Mouse (Mus musculus): ENCODE data around the gene Itga9.

Itga9 gene

GRCm38 (mm10) chr9:118915290-118915689 is 308.8 kb downstream of the Itga9 start:
- no peak for DNase-seq (ENCODE audit: low read depth, low spot score)

GRCm38 (mm10) chr9:118919672-118920186 is 313.2 kb downstream of the Itga9 start:
- no peak for DNase-seq (ENCODE audit: low read depth, low spot score)

DNA sequence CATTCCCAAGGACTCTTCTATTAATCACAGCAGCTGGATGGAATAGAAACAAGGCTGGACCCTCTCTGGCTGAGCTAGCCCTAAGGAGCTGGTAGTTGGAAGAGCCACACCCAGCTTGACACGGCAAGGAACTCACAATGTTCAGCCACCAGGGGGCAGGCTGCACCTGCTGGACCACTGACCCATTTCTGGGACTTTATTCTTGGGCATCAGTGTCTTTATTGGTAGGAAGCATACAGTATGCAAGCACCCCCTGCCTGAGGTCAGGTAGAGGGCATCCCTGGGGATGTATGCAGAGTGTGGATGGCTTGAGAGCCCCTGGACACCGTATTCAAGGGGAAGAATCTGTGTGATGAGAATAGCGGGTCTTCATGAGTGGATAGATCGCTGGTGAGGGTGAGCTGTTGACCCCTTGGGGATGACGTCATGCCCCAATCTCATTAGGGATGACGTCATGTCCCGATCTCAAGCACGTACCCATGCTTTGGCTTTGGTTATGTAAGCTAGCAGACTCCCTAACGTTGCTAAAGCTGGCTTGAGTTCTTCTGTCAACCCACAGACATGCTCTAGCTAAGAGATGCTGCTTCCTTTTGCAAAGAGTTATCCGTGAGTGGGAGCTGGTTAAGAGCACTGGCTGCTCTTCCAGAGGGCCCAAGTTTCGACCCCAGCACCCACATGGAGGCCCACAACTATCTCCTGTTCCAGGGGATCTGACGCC is 314.5 kb downstream of the Itga9 start:
- no peak for DNase-seq (ENCODE audit: low read depth, low spot score)

DNA sequence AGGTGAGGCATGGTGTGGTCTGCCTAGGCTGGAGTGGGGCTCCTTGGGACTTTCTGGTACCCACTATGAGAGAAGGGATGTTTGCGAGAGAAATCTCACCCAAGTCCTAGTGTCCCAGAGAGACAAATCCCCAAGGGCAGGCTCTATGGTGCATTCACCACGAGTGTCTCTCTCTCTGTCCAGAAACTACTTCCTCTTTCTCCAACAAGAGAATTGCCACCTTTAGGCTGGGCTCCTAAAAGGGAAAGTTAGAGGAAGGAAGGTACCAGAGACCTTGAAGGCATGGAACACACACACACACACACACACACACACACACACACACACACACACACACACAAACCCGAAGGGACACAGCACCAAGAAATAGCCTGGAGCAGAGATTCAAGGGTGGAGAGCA is 315.4 kb downstream of the Itga9 start:
- no peak for DNase-seq (ENCODE audit: low read depth, low spot score)

DNA sequence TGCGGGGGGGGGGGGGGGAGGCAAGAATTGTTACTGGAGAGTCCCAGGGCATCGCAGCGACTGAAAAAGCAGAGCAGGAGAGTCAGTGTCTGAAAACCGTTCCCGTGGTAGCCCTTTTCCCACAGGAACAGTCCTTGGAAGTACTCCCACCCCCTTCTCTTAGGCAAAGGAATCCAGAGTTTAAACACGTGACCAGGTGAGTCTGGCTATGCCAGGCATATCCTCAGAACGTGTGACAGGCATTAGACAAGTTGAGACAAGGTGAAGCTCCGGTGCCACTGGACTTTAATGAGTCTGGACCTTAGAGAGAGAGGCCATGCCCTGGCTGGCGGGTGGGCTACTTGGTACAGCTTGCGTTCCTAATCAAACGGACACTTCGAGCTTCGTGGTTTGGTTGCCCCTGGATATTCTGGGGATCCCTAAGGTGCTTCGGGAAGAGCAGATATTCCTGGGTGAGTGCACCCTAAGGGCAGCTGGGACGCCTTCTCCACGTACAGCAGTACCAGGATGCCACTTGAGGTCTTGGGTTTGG is 318.1 kb downstream of the Itga9 start:
- DNase-seq (ENCODE audit: low read depth, low spot score), result no peak

DNA sequence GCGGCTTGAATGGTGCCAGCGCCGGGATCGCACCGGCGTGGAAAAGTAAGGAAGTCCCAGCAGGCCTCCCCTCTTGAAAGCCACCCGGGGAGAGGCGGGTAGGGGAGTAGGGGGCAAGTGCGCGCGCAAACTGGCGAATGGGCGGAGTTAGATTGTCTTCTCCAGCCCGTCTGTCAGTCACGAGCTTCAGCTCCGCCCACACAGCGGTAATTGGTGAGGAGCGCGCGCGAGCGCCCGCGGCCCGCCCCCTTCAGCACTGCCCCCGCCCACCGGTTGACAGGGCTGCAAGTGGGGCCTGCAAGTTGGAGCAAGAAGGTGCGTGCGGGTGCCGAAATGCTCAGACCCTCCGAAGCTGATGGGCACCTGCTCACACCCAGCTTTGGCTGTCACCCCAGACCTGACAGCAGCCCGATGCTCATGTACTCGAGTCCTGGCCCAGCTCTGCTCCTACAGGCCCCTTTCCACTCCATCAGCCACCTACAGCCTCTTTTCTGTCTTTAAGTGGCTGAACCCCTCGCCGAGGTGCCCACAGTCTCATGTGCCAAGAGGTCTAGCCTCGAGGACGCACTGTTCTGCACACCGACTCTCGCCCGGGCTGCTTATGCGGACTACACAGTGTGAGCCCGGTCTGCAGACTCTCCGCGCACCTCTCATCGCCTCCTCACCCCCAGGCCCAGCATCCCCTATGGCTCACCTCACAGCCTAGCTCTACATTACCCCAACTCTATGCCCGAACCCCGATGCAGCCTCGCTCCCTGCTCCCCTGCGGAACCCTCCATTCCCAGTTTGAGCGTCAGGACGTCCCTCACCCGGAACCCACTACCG is 319.0 kb downstream of the Itga9 start:
- peak; percentile 85 for DNase-seq (ENCODE audit: low read depth, low spot score)

DNA sequence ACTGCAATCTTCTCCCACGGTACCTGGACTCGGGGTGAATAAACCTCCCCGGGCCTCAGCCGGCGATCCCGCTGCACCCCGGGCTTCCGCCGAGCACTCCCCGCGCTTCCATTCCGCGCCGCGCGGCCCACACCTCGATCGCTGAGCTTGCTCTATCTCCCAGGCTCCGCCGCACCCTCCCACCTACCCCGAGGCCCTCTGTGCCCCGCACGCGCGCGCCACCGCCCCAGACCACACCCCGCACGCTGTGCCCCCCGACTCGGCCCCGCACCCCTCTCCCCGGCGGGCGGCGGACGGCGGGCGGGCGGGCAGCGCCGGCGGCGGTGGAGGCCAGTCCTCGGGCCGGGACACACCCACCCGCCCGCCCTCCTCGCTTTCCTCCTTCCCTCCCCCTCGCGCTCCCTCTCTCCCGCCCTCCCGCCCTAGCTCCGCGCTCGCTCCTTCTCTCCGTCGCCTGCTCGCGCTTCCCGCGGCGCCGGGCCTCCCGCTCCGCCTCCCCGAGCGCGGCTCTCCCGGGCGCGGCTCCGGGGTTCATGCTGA is 319.7 kb downstream of the Itga9 start, which contains the start of gene Ctdspl:
Ctdspl (plus strand) TSS at position 343 of the 540 bp plus-strand sequence.
- DNase-seq (ENCODE audit: low read depth, low spot score), result peak; percentile 48

DNA sequence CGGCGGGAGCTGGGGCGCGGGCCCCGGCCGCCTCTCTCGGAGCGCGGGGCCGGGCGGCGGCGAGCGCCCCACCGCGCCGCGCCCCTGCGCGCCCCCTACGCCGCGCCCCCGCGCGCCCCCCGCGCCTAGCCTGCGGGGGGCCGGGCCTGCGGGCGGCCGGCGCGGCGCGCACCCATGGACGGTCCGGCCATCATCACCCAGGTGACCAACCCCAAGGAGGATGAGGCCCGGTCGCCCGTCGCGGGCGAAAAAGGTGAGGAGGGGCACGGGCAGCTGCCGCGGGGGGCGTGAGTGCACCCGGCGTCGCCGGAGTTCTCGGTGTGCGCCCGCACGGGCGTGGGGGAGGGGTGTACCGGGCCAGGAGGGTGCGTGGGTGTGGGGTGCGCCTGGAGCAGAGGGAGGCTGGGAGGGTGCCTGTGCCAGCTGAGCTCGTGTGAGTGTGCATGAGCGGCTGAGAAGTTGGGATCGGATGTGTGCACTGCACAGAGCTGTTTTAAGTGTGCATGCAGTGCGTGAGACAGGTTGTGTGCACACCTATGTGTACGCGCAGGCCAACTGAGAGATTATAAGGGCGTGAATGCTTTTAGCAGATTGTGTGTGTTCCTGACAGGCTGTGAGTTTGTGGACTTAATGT is 320.3 kb downstream of the Itga9 start:
- DNase-seq (ENCODE audit: low read depth, low spot score), result no peak

GRCm38 (mm10) chr9:118927501-118927900 is 321.0 kb downstream of the Itga9 start:
- DNase-seq (ENCODE audit: low read depth, low spot score), result no peak

DNA sequence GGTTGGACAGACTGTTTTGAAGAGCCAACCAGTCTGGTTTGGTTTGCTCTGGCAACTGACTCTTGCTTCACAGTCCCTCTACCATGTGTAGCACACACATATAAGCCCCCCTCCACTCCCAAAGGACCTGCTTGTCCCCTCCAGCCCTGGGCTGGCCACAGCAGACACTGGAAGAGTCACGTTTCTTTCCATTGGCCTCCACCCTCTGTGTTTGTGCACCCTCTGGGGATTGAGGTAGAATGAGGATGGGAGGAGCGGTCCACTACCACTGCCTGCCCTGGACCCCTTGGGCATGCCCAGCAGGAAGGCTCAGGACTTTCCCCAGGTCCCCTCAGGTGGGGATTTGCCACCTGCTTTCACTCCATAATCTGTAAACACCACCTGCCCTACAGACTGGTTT is 321.5 kb downstream of the Itga9 start:
- DNase-seq (ENCODE audit: low read depth, low spot score), result no peak

GRCm38 (mm10) chr9:118928656-118929055 is 322.2 kb downstream of the Itga9 start:
- no peak for DNase-seq (ENCODE audit: low read depth, low spot score)

DNA sequence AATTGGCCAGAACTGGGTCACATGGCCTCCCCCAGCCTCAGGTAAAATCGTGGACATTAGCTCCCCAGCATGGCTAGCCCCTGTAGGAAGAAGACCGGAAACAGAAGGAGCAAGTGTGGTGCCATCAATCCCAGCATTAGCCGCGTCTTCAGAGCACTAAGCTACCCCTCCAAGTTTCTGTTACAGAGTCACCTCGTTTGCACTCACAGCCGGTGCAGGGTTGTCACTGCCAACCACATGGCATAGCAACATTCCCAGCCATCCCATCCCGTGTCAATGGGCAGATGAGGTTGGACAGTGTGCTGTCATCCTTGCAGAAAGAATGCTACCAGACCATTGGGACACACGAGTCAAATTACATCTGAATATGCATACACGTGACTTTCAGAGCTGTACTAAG is 324.1 kb downstream of the Itga9 start:
- no peak for DNase-seq (ENCODE audit: low read depth, low spot score)

- no peak for DNase-seq (ENCODE audit: low read depth, low spot score)
These were observed 327.3 kb downstream of the Itga9 start for GRCm38 (mm10) chr9:118933800-118934199.

GRCm38 (mm10) chr9:118934319-118934718 is 327.8 kb downstream of the Itga9 start:
- no peak for DNase-seq (ENCODE audit: low read depth, low spot score)

- no peak for DNase-seq (ENCODE audit: low read depth, low spot score)
These were observed 328.6 kb downstream of the Itga9 start for GRCm38 (mm10) chr9:118935098-118935497.

GRCm38 (mm10) chr9:118936071-118936470 is 329.6 kb downstream of the Itga9 start:
- no peak for DNase-seq (ENCODE audit: low read depth, low spot score)

DNA sequence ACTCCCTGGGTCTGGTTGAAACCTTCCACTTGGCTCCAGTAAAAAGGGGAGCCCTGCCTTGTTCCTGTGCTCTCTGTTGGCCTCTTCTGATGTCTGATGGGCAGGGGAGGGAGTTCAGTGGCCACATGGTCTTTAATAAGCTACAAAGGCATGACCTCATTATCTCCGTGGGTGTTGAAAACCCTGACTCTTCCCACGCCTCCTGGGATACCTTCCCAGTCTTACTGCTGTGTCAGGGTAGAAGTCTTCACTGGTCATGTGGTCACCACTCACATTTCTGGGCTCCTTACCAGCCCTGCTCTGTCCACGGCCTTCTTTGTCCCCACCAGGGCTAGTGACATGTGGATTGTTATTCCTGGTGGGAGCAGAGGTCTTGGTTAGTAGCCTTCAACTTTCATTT is 331.0 kb downstream of the Itga9 start:
- DNase-seq (ENCODE audit: low read depth, low spot score), result no peak

DNA sequence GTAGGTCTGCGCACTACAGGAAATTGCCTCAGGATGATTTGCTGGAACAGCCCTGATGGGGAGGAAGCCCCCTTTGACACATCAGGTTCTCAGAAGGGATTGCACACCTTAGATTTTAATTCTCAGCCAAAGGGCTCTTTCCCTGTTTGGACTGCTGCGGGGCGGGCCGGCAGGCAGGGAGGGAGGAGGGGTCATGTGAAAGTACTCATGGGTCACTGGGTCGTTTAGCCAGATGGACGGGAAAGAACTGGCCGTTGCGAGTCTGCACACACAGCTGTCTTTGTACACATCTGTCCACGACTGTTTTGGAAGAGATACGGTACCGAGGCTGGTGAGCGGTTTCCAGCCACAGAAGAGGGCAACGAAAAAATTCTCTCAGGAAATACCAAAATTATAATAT is 332.9 kb downstream of the Itga9 start:
- no peak for DNase-seq (ENCODE audit: low read depth, low spot score)

GRCm38 (mm10) chr9:118939831-118940230 is 333.3 kb downstream of the Itga9 start:
- no peak for DNase-seq (ENCODE audit: low read depth, low spot score)

DNA sequence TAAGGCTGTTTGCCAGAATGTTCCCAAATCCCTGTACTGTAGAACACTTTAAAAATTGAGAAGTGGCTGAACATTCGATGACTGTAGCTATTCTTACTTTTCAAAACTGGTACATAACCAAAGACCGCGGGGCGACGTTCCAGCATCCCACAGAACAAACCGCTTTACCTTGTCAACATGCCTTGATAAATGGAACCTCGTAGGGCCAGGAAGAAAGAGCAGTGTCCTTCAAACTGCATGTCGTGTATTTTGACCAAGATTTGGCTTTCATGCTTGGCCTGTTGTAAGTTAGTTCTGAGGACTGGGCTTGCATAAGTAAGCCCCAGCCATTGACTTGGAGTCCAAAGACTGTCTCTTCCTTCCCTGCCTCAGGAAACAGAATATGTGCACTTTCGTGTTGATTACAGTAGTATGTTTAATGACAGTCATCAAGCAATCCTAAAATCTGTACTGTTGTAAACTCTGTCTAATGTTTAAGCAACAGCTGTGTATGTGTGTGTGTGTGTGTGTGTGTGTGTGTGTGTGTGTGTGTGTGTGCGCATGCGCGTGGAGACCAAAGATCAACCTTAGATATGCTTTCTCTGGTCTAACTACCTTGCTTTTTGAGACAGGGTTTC is 334.2 kb downstream of the Itga9 start:
- no peak for DNase-seq (ENCODE audit: low read depth, low spot score)

DNA sequence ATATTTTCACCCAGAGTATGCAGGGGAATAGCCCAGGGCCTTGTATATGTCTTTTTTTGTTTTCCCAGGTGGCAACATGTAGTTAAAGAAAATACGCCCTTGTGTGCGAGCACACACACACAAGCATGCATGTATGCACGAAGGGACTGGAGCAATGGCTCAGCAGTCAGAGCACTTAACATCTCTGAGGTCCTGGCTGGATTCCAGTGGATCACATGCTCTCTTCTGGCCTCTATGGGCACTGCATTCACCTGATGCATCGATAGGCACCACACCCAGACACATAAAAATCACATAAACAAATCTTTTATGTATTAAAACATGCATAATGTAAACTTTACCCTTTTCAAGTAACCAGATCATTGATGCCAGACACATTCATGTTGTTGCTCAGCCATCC is 335.5 kb downstream of the Itga9 start:
- no peak for DNase-seq (ENCODE audit: low read depth, low spot score)
